Mouse (Mus musculus) monocyte, adult 5-6 weeks (primary cell): ENCODE data around the gene Heg1. TPM values are rescaled to one million over a fixed set of nuclear protein-coding genes. Genes with fewer than 3 reads are reported as not detected.
A peak's percentile ranks its signal among the peaks of the same experiment; 100 is the strongest.

Source experiments
- ATAC-seq: fragments of 153-309, 156-312 bp; replicated peaks from 2 replicates; pipeline ENCODE4 v1.8.0; 2017; ENCODE audit warnings: mild to moderate bottlenecking; ENCODE audit not compliant: low TSS enrichment, insufficient number of reproducible peaks, severe bottlenecking, poor library complexity, low FRiP score
- total RNA-seq: library from RNA; stranded (forward); fragments of 200-1000, 200-491, 200-594 nt; gene quantifications from 3 replicates; pipeline ENCODE4 v1.2.3, GENCODE M21; 2017

Heg1 gene
- 57.9 to 89.2 TPM (median 64.3 TPM) in 3 replicates for total RNA-seq

DNA sequence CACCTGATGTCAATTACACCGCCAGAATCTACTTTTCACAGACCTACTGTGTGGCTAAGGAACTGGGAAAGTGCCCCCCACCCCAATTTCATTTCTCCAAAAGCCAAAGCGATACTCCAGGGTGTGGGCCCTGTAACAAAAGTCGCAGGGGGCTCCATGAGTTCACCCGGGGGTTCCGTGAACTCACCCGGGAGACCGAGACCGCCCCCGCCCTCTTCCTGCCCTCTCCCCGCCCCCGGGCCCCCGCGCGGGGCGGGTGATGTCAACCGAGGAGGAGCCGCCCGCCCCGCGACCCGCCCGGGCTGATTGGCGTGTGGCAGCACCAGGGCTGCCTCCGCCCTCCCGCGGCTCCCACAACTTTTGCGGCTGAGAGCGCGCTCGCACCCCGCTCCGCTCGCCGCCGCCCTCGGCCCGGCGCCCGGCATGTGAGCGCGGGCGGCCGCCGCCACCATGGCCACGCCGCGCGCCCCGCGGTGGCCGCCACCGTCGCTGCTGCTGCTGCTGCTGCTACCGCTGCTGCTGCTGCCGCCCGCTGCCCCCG lies at the start of gene Heg1:
Heg1 (plus strand) TSS at position 209 of the 541 bp plus-strand sequence.
- peak; percentile 13; the same call in 1 of the 2 replicates for ATAC-seq

DNA sequence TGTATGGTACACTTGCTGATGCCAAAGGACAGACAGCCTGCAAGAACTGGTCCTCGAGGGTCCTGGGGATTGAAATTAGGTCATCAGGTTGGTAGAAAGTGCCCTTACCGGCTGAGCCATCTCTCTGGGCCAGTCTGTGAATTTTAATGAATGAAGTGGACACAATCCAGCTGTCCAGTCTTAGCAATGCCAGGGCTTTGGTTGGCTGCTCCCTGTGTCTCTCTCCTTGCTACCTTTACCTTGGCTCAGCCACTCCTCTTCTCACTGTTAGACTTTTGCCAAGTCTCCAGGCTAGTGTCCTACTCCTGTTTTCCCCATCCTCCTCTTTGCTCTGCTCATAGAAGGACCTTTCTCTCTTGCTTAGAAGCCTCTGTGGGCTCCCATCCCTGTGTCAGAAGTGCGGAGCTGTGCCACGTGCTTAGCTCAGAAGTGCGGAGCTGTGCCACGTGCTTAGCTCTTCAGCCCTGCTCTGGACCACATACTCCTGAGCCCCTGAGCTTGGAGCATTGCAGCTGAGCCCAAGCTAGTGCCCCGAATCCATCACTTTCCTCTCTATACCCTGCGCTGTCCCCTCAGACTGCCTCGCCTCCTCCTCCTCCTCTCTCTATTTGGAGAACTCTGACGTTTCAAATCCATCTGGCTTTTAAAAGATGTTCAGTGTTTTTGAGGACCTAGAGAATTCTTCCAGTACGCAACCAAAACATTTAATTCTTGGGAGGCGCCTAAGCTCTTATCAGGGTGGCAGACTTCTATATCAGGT lies 48.2 kb upstream of the Heg1 start:
- ATAC-seq = no peak

DNA sequence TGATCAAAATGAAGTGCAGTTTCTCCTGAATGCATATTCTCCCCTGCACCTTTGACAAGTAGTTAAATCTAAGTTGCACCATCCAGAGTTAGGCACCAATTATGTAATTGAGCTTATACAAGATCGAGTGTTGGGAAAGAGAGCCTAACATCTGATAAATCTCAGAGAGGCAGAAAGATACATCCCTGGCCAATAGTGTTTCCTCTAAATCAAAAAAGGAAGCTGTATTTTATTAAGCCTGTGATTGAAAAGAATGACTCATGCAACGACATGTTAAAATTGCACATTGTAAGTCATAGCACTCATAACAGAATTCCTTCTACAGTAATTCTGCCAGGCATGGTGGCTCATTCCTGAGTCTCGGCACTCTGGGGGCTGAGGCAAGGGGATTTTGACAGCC lies 42.4 kb upstream of the Heg1 start:
- ATAC-seq = no peak

DNA sequence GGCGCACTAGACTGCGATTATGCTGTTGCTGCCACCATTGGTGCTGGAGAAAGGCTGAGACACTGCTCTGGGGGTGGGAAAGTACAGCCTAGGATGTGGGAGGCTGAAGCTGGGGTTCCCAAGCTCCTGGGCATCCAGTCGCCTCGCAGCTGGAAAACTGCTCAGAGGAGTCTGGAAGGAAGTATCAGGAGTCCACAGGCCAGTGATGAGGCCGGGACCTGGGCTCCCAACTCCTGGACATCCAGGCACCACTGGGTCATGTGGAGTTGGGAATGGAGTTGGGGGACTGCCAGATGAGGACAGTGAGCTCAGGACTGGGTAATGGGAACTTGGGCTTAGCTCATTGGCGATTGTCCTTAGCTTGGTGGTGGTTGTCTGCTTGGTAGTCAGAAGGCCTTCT lies 31.1 kb upstream of the Heg1 start:
- ATAC-seq = no peak

DNA sequence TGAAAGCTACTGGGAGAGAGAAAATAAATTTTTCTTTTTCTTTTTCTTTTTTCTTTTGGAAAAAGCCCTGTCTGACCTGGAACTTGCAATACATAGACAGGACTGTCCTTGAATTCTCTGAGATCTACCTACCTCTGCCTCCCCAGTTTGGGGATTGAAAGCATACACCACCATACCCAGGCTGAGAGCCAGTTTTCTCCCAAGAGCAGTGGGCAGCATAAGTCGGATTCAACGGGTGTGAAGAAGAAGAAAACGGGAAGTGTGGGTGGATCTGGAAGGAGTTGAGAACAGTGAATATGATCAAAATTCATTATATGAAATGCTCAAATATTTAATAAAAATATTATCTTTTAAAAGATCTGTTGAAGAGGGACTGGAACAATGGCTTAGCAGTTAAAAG lies 28.7 kb upstream of the Heg1 start:
- ATAC-seq = no peak

DNA sequence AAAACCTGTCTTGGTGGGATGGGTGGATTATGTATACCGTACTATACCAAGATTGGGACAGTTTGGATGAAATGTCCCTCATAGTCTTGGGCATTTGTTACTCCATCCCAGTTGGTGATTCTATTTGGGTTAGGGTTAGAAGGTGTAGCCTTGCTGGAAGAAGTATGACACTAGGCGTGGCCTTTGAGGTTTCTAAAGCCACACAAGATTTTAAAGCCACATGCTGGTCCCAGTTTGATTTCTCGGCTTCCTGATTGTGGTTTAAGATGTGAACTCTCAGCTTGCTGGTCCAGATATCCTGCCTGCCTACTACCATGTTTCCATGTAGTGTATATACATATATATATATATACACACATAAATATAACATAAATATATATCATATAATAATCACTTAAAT lies 27.0 kb upstream of the Heg1 start:
- ATAC-seq = no peak

DNA sequence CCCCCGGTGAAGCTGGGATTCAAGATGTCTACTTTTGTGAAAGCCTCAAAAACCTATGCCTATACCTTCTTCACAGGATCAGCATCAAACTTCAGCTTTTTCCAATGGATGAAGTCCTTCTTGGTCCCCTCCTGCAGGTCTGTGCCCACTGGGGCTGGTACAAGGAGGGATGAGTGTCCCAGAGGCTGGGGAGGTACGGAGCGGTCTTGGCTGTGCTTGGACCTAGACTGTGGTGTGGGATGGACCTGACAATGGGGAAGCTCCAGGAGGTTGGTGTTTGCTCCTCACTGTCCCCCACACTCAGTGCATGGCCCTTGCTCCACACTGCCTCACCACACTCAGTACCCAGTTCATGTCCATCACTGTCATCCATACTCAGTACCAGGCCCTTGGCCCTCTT lies 26.0 kb upstream of the Heg1 start:
- no peak for ATAC-seq

DNA sequence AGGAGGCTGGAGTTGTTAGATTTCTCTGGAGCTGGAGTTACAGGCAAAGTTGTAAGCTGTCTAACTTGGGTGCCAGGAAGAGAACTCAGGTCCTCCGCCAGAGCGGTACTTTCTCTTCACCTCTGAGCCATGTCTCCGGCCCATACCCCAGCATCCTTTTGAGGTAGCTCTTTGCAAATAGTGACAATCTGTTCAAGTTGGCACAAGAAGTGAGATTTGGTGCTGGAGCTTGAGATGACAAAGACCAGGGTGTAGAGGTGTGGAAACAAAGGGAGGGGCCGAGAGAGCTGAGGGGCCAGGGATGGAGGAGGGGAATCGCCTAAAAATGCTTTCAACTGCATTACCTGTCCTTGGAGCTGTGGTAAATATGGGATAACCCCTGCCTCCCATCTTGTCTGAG lies 24.6 kb upstream of the Heg1 start:
- no peak for ATAC-seq

DNA sequence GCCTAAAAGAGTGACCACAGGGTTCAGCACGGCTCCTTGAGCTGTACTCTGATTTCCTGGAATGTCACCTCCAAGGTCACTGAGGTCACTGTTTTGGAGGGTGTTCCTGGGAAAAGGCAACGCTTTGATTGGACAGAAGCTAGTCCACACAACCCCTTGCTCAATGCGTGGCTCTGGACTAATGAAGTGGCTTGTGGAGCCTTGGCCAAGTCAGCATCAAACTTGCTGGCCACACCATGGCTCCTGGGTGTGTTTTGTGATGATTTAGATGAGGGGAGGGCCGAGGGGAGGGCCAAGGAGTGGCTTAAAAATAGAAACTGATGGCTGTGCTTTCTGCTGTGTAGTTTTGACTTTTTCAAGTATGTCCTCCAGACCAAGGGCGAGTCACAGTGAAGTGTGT lies 24.0 kb upstream of the Heg1 start:
- no peak for ATAC-seq

DNA sequence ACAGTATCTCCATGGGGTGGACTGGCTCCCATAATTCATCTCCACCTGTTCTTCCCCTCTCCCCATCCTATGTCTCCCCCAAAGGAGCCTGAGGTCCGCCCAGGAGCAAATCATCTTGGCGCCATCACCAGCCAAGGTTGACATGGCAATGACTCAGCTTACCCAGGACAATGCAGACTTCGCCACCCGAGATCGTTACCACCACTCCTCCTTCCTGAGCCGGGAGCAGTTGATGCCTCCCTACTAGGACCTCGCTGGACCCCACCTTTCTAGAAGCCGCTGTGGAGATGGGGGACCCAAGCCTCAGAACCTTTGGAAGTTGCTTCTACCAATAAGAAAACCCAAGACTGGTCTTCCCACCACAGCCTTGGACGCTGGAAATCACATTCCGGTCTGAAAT lies 21.3 kb upstream of the Heg1 start:
- ATAC-seq = no peak

DNA sequence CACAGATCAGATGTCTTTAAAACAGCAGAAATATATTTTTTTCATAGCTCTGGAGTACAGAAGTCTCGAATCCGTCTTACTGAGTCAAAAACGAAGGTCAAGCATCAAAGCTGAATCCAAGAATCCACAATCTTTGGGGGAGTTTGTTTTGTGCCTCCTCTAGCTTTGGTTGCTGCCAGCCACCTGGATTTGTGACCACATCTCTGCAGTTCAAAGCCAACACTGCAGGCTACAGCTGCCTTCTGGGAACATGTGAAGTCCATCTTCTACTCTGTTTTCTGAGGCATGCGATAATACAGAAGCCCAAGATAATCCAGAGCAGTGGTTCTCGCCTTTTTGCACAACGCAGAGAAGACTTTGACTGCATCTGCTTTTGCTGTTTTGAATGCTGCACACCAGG lies 17.9 kb upstream of the Heg1 start:
- ATAC-seq = no peak

DNA sequence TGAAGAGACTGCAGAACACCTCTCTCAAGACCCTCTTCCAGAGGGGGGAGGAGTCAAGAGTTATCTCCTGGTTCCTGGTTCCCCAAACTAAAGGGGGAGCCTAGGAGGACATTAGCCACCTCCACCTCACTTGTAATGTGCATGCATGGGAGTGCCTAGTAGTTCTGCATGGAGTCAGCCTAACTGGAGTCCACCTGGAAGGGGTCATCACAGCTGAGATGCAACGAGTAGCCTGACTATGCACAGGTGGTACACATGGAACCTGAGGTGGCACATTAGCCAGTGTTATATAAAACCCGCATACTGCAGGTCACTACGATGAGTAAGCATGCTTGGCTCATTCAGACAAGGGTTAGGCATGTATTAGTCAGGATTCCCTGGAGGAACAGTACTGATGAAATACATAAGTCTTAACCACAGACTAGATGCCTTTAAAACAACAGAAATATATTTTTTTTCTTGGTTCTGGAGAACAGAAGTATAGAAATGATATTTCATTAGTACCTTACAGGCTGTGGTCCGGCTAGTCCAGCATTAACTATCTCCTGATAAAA lies 17.1 kb upstream of the Heg1 start:
- ATAC-seq = no peak

DNA sequence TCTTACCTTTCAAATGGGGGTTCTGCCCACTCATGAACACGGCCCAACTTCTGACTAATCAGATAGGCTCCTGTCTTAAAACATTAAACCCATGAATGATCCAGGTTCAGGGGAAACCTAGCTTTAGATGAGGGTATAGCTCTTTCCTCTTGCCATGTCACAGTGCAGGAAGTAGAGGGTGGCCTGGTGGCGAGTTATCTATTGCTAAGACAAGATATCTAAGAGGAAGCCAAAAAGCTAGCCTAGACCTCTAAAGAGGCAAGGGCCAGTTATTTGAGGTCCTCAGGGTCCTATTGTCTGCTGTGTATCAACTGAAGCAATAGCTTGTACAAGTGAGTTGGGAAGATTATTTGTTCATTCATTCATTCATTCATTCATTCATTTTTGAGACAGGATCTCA lies 15.7 kb upstream of the Heg1 start:
- ATAC-seq = no peak

DNA sequence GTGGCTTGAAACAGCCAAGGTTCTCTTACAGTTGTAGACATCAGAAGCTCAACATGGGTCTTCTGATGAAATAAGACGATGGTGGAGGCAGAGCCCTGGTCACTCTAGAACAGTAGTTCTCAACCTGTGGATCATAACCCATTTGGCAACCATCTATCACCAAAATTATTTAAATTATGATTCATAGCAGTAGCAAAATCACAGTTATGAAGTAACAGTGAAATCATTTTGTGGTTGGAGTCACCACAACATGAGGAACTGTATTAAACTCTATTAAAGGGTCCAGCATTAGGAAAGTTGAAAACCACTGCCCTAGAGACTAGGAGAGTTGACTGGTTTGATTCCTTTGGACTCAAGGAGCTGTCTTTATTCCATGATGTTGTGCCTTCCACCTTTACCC lies 15.1 kb upstream of the Heg1 start:
- no peak for ATAC-seq

DNA sequence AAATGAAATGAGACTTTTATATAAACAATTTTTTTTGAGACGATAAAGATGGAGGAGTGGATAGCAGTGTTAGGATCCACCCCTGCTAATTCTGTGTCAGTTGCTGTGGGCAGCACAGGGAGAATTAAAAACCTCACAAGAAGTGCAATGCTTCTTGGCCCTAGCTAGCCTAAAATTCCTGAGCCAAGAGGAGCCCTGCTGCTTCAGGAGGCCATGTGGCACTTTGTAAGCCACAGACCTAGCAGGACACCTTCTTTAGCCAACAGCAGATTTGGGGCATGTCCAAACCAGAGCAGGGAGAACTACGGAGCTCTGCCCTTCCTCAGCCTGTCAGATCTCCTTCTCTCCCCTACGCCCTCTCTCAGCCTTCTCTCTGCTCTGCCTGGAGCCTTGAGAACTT lies 13.8 kb upstream of the Heg1 start:
- ATAC-seq = no peak

DNA sequence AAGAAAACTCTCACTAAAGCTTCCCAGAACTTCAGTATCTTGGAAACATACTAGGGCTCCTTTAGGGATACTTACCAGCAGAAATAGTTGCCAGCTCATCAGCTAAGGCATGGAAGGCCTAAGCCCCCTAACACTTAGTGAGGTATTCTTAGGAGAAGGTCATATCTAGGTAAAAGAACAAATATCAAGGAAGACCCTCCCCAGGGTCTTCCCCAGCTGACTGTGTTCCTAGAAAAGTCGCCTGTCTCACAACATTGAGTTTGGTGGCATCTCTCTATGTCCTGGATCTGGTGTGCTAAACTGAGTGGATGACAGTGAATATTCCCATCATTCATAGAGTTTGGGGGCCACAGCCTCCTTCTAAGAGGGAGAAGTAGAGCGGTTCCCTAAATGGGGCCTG lies 13.2 kb upstream of the Heg1 start:
- no peak for ATAC-seq

DNA sequence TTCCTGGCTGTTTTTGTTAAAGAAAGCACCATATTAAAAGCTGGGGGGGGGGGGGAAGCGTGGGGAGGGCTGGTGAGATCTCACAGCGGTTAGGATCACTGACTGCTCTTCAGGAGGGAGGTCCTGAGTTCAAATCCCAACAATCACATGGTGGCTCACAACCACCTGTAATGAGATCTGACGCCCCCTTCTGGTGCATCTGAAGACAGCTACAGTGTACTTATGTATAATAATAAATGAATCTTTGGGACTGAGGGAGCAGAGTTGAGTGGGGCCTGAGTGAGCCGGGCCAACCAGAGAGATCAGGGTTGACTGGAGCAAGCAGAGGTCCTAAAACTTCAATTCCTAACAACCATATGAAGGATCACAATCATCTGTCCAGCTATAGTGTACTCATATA lies 12.0 kb upstream of the Heg1 start:
- ATAC-seq = no peak

DNA sequence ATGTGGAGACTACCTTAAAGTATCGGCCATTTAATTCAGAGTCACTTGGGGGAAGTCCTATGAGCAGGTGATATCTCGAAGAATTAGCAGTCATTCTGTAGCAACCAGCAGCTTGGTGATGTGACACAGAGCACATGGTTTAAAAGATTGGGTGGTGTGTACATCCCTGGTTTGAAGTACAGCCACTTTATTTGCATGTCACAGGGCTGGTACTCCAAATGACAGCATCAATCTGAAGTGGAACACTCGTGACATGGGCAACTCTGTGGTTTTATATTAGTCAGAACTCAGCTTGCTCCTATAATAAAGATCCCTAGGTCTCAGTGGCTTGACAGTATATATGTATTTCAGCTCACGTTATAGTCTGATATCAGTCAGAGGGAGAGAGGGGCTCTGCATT lies 11.5 kb upstream of the Heg1 start:
- no peak for ATAC-seq

DNA sequence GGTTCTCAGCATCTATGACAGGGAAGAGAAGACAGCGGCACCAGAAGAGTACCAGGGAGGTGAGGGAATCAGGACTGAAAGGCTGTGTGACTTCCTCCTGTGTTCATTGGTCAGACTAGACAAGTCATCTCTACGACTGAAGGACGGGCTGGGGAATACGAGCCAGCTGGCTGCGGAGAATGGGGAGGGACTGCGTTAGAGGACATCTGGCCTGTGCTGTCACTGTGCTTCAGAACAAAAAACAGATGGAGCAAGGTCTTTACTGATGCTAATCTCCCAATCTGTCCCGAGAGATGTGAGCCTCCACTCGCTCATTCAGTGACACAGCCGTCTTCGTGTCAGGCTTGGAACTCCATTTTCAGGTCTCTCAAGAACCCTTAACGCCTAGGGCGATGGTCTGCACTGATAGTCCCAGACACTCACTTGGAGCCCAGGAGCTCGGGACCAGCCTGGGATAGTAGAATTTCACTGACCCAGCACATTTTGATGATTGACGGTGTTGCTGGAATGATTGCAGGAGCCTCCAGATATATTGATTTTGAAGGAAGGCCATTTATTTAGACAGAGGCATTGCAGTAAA lies 10.6 kb upstream of the Heg1 start:
- ATAC-seq = no peak

DNA sequence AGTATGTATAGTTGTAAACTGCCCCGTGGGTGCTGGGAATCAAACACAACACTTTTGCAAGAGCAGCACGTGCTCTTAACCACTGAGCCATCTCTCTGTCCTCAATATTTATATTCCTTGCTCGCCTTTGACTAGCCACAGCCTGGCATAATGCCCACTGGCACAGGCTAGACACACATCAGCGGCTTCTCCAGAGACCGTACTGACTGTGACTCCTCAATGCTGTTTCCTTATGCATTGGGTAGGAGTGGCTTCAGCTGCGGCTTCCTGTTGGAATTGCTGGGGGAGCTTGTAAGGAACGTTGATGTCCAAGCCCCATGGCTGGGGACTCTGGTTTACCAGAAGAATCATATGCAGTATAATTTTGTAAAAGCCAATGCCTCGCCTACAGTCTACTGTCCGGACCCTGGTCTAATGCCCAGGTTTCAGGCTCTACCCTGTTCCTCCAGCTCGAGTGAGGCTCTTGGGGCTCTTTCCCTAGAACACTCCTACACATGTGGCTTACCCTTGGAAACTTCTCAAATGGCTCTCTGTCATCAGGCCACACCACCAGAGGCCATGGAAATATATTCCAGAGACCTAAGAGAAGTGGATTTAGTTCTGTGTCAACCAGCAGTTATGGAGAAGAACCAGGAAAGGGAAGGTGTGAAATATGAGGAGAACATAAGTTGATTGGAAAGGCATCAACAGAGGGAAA lies 8.9 kb upstream of the Heg1 start:
- ATAC-seq = no peak
